Mouse (Mus musculus): Measurements from ENCODE around the gene Vmn1r178.
"Not testable (repeated sequence)": the region's sequence is repeated elsewhere in the genome, so short reads cannot be mapped to it uniquely, and the experiment has no call there.

The Vmn1r178 gene

DNA sequence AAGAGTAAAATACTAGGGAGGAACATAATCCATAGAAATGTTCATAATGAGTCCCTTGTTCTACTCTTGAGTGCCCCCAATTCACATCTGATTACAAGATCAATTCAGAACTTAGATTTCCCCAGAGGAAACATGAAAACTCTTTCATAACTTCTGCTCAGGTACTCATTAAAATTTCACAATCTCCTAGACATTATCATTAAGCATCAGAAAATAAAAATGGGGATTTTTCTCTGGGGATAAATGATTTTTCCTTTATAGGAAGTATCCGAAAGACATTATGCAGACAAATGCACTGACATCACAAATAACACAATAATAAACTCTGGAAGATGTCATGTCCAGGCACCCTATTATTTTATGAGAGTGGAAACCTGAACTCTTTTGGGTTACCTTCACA lies at the start of gene Vmn1r178:
Vmn1r178 (plus strand) TSS at position 301 of the 400 bp plus-strand sequence.
- in situ Hi-C loops (cut with MboI; ENCODE audit: unreplicated experiment in 2 of 2), result no loop called here

GRCm38 (mm10) chr7:23866349-23866748 lies 25.5 kb upstream of the Vmn1r178 start, which contains the start of gene Vmn1r177:
Gene Vmn1r177, minus strand, starts transcription at chr7:23866449.
- in situ Hi-C loops (cut with MboI; ENCODE audit: unreplicated experiment in 2 of 2), result not testable (repeated sequence)

GRCm38 (mm10) chr7:23876918-23877317 lies 14.9 kb upstream of the Vmn1r178 start:
- in situ Hi-C loops (cut with MboI; ENCODE audit: unreplicated experiment in 2 of 2), result not testable (repeated sequence)

- in situ Hi-C loops (cut with MboI; ENCODE audit: unreplicated experiment in 2 of 2), result no loop called here
Observed at GRCm38 (mm10) chr7:23926678-23927077, 34.9 kb downstream of the Vmn1r178 start, which contains the start of gene Vmn1r179. Gene Vmn1r179, plus strand, starts transcription at chr7:23926978.
